Mouse (Mus musculus) cerebellum, adult 9-10 months (tissue): ENCODE results near the gene Gm5148.
A peak's percentile ranks its signal among the peaks of the same experiment; 100 is the strongest.

Source experiments
- DNase-seq: peaks from one replicate; pipeline ENCODE4 v3.0.0; 2022

Gene Gm5148

DNA sequence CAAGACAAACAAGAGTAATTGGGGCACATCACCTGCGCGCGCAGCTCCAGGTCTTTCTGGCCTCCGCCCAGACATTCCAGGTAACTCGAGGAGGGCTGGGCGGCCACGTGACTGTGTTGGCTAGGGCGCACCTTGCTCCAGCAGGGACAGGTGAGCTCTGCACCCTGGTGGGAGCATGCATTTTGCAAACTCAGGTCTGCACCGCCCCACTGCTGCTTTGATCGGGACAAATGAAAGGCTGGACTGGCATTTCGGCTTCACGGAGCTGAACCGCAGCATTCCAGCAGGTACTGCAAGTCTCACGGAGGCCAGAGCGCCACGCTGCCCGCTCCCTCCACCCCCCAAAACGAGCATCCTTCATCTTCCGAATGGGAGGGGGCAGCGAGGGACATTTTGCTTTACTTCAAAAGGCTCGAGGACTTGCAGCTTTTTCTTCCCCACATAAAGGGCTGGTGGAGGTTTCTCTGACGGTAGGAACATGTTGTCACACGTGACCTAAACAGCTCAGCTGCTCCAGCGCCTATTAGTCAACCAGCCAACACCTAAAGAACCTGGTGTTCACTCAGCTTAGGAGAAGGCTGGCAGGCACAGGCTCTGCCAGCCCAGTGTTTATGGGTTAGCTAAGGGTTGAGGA is at the start of gene Gm5148:
Gm5148 (minus strand) TSS at position 320 of the 634 bp plus-strand sequence.
- peak; percentile 92 for DNase-seq

- peak; percentile 19 for DNase-seq
These were observed 46.7 kb upstream of the Gm5148 start for GRCm38 (mm10) chr3:37770951-37771350.

DNA sequence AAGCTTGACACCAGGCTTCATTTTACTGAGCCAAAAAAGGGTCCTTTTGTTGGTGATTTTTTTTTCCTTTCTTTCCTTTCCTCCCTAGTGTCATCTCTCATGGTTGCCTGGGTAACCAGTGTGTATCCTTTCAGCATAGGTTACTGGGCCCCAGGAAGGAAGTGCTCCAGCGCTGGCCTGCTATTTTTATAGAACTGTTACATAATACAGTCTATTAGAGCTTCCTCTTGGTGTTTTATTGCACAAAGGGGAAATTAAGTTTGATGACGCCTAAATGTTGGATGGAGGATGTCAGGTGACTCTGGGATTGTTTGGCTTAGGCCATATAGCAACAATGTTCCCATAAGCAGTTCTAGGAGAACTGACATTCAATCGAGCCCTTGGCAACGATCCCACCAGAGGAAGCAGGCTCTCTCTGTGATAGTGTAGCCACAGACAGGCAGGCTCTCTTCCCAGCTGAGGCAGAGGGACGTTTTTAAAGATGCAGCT is 45.0 kb upstream of the Gm5148 start:
- peak; percentile 90 for DNase-seq

DNA sequence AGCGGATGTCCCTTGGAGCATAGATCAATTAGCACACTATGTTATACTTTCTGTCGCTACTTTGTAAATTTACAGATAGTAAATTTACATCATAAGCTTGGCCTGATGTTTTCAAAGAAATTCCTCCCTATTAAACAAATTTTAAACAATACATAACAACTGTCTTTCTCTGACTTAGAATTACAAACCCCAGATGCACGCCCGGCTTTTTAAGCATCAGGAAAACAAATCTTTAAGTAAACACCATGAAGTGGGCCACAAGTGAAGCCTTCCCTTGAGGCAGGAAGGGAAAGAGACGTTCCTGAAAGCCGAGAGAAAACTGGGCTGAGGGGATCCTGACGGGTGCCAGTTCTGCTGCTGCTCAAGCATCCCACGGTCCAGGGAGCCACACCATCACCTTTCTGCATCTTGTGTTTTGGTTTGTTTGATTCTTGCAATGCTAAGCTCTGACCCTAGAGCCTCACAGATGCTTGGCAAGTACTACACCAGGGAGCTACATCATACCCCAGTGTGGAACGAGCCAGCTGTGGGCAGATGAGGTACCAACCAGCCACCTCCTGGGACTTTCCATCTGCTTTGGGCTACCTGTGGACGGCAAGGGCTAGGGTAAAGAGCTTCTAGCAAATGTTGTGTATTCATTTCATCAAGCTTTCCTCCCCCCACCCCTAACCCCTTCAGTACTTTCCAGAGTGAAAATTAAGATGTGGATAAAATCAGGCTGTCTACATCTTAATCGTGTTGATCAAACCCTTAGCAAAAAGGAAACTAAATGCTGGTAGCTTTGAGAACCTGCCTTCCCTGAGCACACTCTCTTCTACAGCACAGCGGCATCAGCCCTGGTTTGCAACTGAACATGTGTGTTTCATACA is 43.1 kb upstream of the Gm5148 start:
- DNase-seq = no peak

DNA sequence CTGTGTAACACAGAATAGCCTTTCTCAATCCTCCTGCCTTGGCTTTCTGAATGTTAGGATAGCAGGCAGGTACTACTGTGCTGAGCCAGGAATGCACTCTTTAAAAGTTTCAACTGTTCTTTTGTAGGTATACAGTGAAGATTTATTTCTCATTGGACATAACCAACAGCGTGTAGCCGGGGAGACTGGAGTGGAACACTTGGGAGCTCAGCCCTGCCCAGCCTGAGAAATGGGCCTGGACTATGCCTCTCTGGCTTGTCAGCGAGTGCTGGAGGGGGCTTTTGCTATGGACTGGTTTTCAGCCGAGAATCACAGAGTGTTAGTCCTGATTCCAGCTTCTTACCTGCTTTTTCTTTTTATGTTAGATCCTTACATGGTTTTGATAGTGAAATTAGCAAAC is 42.3 kb upstream of the Gm5148 start:
- DNase-seq = no peak

- no peak for DNase-seq
These were observed 41.7 kb upstream of the Gm5148 start for GRCm38 (mm10) chr3:37765971-37766370.

- no peak for DNase-seq
These were observed 41.0 kb upstream of the Gm5148 start for GRCm38 (mm10) chr3:37765275-37765674.

DNA sequence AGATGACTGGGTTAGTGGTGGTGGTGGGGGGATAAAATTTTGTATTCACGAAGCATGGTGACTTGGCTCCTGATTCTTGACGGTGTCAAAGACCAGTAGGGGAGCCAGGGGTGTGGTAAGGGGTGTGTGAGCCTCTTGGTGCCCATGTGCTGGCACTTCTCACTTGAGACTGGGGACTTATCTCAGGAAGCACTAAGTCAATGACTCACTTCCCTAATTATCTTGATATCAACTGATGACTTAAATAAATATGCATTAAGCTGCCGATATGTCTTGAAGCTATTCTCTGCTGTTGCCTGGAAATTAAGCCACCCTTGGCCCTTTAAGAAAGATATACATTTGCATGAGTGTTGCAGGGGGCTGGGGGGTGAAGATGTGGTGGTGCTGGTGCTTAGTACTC is 38.0 kb upstream of the Gm5148 start:
- no peak for DNase-seq

DNA sequence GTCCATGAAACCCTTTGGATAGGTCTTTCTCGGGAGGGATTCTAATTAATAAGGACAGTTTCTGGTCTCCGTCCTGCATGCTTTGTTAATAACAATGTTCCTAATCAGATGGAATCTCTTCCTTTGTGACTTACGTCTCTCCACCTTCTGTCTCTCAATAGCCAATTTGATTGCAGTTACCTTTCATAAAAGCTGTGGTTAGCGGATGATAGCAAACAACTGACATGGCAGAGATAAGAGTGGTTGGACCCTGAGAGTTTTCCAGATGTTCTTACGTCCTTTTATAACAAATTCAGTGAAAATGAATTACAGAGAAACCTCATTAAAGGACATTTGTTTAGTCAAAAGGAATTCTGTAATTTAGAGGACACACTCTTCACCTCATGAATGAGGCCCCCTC is 37.5 kb upstream of the Gm5148 start:
- no peak for DNase-seq

DNA sequence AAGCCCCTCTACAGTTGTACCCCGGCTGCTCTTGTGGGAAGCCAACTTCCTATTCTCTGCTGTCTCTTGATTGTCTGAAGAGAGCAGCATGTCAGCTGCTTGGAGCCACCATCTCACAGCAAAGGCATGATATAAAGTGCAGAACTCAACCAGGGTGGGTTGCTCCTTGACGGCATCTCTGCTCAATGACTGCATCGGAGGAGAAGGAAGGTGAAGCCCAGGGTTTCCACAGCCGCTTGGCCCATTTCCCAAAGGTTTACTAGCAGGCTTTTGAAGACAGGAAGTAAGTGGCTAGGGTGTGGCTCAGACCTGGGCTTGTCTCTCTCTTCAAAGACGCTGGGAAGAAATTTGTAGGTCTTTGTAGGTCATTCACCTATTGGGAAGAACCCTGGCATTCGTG is 36.6 kb upstream of the Gm5148 start:
- DNase-seq = no peak

GRCm38 (mm10) chr3:37758611-37759322 is 34.5 kb upstream of the Gm5148 start:
- DNase-seq = no peak

GRCm38 (mm10) chr3:37758124-37758523 is 33.8 kb upstream of the Gm5148 start:
- peak; percentile 43 for DNase-seq

- DNase-seq = no peak
These were observed 33.3 kb upstream of the Gm5148 start for GRCm38 (mm10) chr3:37757613-37758012.

- no peak for DNase-seq
These were observed 31.7 kb upstream of the Gm5148 start for GRCm38 (mm10) chr3:37756005-37756404.

- DNase-seq = no peak
These were observed 30.3 kb upstream of the Gm5148 start for GRCm38 (mm10) chr3:37754639-37755038.

- DNase-seq = no peak
These were observed 28.9 kb upstream of the Gm5148 start for GRCm38 (mm10) chr3:37753148-37753547.

DNA sequence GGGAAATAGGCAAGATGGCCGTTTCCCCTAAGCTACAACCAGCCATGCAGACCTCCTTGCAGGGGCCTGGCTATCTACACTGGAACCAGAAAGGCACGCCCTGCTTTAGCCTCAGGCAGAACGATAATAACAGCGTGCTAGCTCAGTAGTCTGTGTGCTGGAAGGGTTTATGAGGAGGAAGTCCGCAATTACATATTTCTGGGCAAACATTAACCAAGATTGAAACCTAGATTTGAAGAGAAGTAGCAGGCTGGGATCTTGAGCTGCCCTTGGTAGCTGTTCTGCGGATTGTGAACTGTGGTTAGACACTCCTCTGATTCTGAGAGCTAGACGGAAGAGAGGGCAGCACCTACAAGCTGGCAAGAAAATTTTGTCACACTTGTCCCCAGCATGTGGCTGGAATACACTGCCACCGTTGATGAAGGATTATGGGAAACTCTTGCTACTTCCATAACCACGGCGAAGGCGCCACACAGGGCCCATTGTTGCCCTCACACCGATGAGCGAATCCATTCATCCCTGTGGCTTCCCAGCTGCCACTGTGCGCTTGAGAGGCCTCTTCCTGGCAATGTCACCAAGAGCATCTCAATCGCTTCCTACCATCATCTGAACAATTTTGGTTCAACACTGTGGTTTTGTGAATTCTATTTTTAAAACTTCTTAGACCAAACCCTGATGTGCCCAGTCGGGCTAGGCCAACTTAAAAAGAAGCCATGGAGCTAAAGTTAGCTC is 23.9 kb upstream of the Gm5148 start:
- no peak for DNase-seq

- DNase-seq = no peak
These were observed 23.1 kb upstream of the Gm5148 start for GRCm38 (mm10) chr3:37747258-37748001.

GRCm38 (mm10) chr3:37744050-37744449 is 19.8 kb upstream of the Gm5148 start:
- no peak for DNase-seq

DNA sequence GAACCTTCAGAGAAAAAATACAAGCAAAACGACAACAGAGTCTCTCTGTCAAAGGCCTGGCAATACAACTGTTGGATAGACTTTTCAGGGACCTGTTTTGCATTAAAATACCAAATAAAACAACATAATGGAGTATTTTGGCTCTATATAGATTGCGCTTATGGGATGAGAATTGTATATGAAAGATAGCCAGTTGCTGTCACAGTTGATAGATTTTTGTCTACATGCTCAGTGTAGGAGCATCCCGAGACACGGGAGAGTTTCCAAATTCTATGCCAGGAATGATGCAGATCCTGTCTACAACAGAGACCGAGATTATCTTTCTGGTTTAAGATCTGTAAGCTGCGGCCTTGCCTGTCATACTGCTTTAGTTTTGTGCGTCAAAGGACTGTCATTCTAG is 15.7 kb upstream of the Gm5148 start:
- DNase-seq = no peak

DNA sequence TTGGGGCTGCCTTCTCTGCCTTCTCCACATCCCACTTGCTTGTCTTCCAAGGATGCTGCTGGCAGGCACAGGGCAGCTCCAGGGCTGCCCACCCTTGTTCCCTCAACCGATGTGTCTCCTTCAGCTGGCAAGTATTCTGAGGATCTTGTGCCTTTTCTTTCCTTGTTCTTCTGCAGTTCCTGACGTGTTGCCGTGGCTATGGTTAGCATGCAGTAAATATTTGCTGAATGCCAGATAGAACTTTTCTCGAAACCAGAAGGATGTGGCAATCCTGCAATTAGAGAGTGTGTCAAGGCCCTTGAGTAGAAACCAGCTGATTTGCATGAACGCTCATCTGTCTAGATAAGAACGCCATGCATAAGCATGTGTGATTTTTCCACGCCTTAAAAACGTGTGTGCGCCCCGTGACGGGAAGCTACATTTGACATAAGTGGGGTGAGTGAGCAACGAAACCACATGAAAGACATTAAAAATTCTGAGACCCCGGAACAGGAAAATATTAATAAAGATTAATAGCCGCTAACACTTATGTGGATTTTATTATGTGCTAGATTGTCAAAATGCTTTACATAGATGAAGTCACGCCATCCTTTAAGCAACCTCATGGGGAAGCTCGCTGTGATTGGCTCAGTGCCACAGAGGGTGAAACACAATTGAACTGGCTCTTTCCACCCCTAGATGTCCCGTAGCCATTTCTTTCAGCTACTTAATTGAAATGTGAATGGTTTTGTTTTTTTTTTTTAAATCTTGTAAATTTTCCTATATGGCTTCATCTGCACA is 14.1 kb upstream of the Gm5148 start:
- DNase-seq = no peak
